Mouse (Mus musculus): ENCODE measurements around the gene Mycbp.
"Not testable (repeated sequence)": the region's sequence is repeated elsewhere in the genome, so short reads cannot be mapped to it uniquely, and the experiment has no call there.

The Mycbp gene

GRCm38 (mm10) chr4:123936059-123936458 is 31.4 kb downstream of the Mycbp start:
- in situ Hi-C loops (cut with MboI, MseI): no loop called here

GRCm38 (mm10) chr4:123939838-123940237 is 35.2 kb downstream of the Mycbp start:
- in situ Hi-C loops (cut with MboI, MseI): no loop called here

- in situ Hi-C loops (cut with MboI, MseI): not testable (repeated sequence)
Observed at GRCm38 (mm10) chr4:123940878-123941277, 36.2 kb downstream of the Mycbp start.

- in situ Hi-C loops (cut with MboI, MseI): no loop called here
Observed at GRCm38 (mm10) chr4:123946701-123947100, 42.1 kb downstream of the Mycbp start.

- in situ Hi-C loops (cut with MboI, MseI): no loop called here
Observed at GRCm38 (mm10) chr4:123947149-123947548, 42.5 kb downstream of the Mycbp start.

GRCm38 (mm10) chr4:123948901-123949300 is 44.3 kb downstream of the Mycbp start:
- in situ Hi-C loops (cut with MboI, MseI): no loop called here

GRCm38 (mm10) chr4:123949649-123950048 is 45.0 kb downstream of the Mycbp start:
- in situ Hi-C loops (cut with MboI, MseI): loop anchor here (10.0 kb wide), 1 partner anchor 185 kb away; no protein-coding TSS in a partner anchor

GRCm38 (mm10) chr4:123952059-123952458 is 47.4 kb downstream of the Mycbp start:
- in situ Hi-C loops (cut with MboI, MseI): loop anchor here (10.0 kb wide), 1 partner anchor 183 kb away; no protein-coding TSS in a partner anchor

GRCm38 (mm10) chr4:123956703-123957491 is 52.3 kb downstream of the Mycbp start:
- in situ Hi-C loops (cut with MboI, MseI): loop anchor here (10.0 kb wide), 1 partner anchor 178 kb away; no protein-coding TSS in a partner anchor

- in situ Hi-C loops (cut with MboI, MseI): loop anchor here (10.0 kb wide), 1 partner anchor 177 kb away; no protein-coding TSS in a partner anchor
Observed at GRCm38 (mm10) chr4:123957492-123957808, 52.8 kb downstream of the Mycbp start.

GRCm38 (mm10) chr4:123957891-123958290 is 53.3 kb downstream of the Mycbp start:
- in situ Hi-C loops (cut with MboI, MseI): loop anchor here (10.0 kb wide), 1 partner anchor 177 kb away; no protein-coding TSS in a partner anchor

GRCm38 (mm10) chr4:123960955-123961354 is 56.3 kb downstream of the Mycbp start:
- in situ Hi-C loops (cut with MboI, MseI): no loop called here

Data from T-helper 1 cell (primary cell).